Mouse (Mus musculus) limb, embryonic 15.5 days (tissue): ENCODE data around the gene D2hgdh. TPM values are rescaled to one million over a fixed set of nuclear protein-coding genes. Genes with fewer than 3 reads are reported as not detected.
"Not testable (repeated sequence)": the region's sequence is repeated elsewhere in the genome, so short reads cannot be mapped to it uniquely, and the experiment has no call there.

Experiments
- ATAC-seq: fragments of 200-750 bp; cut with Nextera tagmentation; 2 replicates; pipeline ENCODE4 v1.8.0; 2017; ENCODE audit warnings: low read depth, moderate TSS enrichment; ENCODE audit not compliant: insufficient number of reproducible peaks, low FRiP score, low TSS enrichment
- H3K27ac ChIP-seq: fragments of 300-500 bp; sonication (generic); 2 replicates; pipeline ENCODE4 v1.5.1; 2015; ENCODE audit warnings: moderate library complexity, mild to moderate bottlenecking, inconsistent platforms
- H3K27me3 ChIP-seq: fragments of 300-500 bp; sonication (generic); 2 replicates; pipeline ENCODE4 v1.6.1; 2015; ENCODE audit warnings: inconsistent platforms
- H3K36me3 ChIP-seq: fragments of 300-500 bp; sonication (generic); 2 replicates; pipeline ENCODE4 v1.6.1; 2015; ENCODE audit warnings: inconsistent platforms
- H3K4me1 ChIP-seq: fragments of 300-500 bp; sonication (generic); 2 replicates; pipeline ENCODE4 v1.6.1; 2015; ENCODE audit warnings: inconsistent platforms
- H3K4me2 ChIP-seq: fragments of 300-500 bp; sonication (generic); 2 replicates; pipeline ENCODE4 v1.6.1; 2015; ENCODE audit warnings: mild to moderate bottlenecking, inconsistent platforms
- H3K4me3 ChIP-seq: fragments of 300-500 bp; sonication (generic); 2 replicates; pipeline ENCODE4 v1.5.1; 2015; ENCODE audit warnings: mild to moderate bottlenecking, inconsistent platforms
- H3K9ac ChIP-seq: fragments of 300-500 bp; sonication (generic); 2 replicates; pipeline ENCODE4 v1.6.1; 2015; ENCODE audit warnings: inconsistent platforms
- H3K9me3 ChIP-seq: fragments of 300-500 bp; sonication (generic); 2 replicates; pipeline ENCODE4 v1.6.1; 2016; ENCODE audit warnings: inconsistent platforms
- WGBS: fragments of 180-500 bp; shearing (Covaris S2); methylation state at CpG from one replicate; pipeline ENCODE4 v1.1.7; 2015; 5-methylcytosine and 5-hydroxymethylcytosine counted together
- polyA plus RNA-seq: library from polyadenylated mRNA; unstranded; fragments of >200 nt; fragmentation: Nextera tagmentation; extraction: Ambion mirVana; gene quantifications from 2 replicates; pipeline ENCODE4 v1.2.1, GENCODE M21; 2015

Gene D2hgdh
- polyA plus RNA-seq, 1 experiment from 2014 or later = 15.8 TPM

- H3K27me3 ChIP-seq = no peaks in the 10 kb centered on the region
- H3K9me3 ChIP-seq = no peaks in the 10 kb centered on the region
- H3K4me3 ChIP-seq = no peak overlapping the region
- ATAC-seq = no peak
- H3K4me2 ChIP-seq = no peak overlapping the region
- no peaks in the 10 kb centered on the region for H3K4me1 ChIP-seq
- peaks cover 31% of the 10 kb centered on the region for H3K36me3 ChIP-seq
- H3K9ac ChIP-seq = no peak overlapping the region
- WGBS = 82% methylated on average over 4 of the region's 4 CpGs
- H3K27ac ChIP-seq = no peak overlapping the region
These were observed 10.5 kb downstream of the D2hgdh start for GRCm38 (mm10) chr1:93835211-93835610.

GRCm38 (mm10) chr1:93835876-93836531, 11.3 kb downstream of the D2hgdh start:
- Histone ChIP-seq H3K9ac (no peak overlapping the region), H3K4me1 (no peaks in the 10 kb centered on the region), H3K4me2 (no peak overlapping the region), H3K27me3 (no peaks in the 10 kb centered on the region), H3K27ac (no peak overlapping the region), H3K9me3 (no peaks in the 10 kb centered on the region), H3K36me3 (peaks cover 31% of the 10 kb centered on the region), H3K4me3 (no peak overlapping the region)
- WGBS = 93% methylated on average over 6 of the region's 6 CpGs
- no peak for ATAC-seq

DNA sequence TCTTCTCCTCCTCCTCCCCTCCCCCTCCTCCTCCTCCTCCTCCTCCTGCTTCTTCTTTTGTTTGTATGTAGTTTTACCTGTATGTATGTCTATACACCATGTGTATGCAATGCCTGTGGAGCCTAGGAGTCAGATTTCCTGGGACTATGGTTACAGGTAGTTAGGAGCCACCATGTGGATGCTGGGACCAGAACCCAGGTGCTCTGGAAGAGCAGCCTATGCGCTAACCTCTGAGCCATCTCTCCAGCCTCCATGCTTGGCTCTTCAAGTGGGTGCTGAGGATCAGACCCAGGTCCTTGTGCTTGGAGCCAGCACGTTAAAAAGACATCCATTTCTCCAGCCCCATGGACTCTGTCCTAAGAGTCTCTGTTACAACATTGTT, 11.8 kb downstream of the D2hgdh start:
- no peak overlapping the region for H3K9ac ChIP-seq
- no peaks in the 10 kb centered on the region for H3K27me3 ChIP-seq
- H3K27ac ChIP-seq = no peak overlapping the region
- peaks cover 31% of the 10 kb centered on the region for H3K36me3 ChIP-seq
- ATAC-seq = no peak
- no peak overlapping the region for H3K4me3 ChIP-seq
- 94% methylated on average over 2 of the region's 2 CpGs for WGBS
- no peak overlapping the region for H3K4me2 ChIP-seq
- no peaks in the 10 kb centered on the region for H3K4me1 ChIP-seq
- H3K9me3 ChIP-seq = no peaks in the 10 kb centered on the region

DNA sequence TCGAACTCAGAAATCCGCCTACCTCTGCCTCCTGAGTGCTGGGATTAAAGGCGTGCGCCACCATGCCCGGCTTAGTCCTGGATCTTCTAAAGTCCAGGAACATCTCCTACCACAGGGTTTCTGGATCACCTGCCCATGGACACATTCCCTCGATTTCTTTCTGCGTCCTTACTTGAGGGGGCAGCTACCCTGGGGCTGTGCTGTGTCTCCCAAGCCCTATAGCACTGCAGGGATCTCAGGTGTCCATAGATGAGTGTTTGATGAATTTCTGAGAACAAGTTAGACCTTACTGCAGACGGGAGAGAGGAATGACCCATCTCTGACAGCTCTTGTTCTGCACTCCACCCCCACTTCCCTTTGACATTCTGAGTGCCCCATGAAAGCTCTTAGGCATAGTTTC, 12.6 kb downstream of the D2hgdh start:
- no peak overlapping the region for H3K4me3 ChIP-seq
- no peak overlapping the region for H3K27ac ChIP-seq
- H3K9ac ChIP-seq = no peak overlapping the region
- ATAC-seq = no peak
- H3K4me1 ChIP-seq = no peaks in the 10 kb centered on the region
- H3K4me2 ChIP-seq = no peak overlapping the region
- H3K9me3 ChIP-seq = no peaks in the 10 kb centered on the region
- H3K36me3 ChIP-seq = peaks cover 31% of the 10 kb centered on the region
- H3K27me3 ChIP-seq = no peaks in the 10 kb centered on the region
- WGBS = 94% methylated on average over 8 of the region's 8 CpGs

- not testable (repeated sequence) for H3K4me3 ChIP-seq, H3K27ac ChIP-seq, ATAC-seq, H3K4me2 ChIP-seq, H3K9me3 ChIP-seq, H3K27me3 ChIP-seq, H3K4me1 ChIP-seq, H3K9ac ChIP-seq
- peaks cover 31% of the 10 kb centered on the region for H3K36me3 ChIP-seq
- 92% methylated on average over 8 of the region's 8 CpGs for WGBS
These were observed 13.9 kb downstream of the D2hgdh start for GRCm38 (mm10) chr1:93838569-93838968.

DNA sequence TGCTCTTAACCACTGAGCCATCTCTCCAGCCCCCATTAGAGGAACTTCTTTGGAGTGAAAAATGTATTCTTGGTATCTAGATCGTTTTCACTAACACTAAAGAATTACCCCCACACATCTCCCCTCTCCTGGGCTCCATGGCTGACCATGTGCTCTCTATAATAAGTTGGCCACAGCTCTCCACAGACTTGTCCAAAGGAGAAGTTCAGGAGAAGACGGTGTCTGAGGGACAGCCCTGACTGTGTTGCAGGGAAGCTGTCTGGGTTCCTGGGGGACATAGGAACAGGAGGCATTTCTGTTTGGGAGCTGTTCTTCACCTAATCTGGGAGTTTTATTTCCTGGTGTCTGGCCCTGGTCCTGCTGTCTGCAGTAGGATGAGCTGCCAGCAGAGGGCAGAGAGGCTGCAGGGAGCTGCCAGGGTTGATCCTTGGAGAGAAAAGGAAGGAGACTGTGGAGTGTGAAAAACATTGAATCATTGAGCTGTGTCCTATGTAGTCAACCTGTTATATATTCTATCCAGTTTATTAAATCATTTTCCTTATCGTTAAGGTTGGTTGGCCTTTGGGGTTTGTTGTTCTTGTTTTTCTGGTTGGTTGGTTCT, 21.2 kb downstream of the D2hgdh start:
- not testable (repeated sequence) for H3K27me3 ChIP-seq, H3K9me3 ChIP-seq, H3K4me2 ChIP-seq, H3K27ac ChIP-seq, ATAC-seq, H3K9ac ChIP-seq, H3K36me3 ChIP-seq, H3K4me3 ChIP-seq, H3K4me1 ChIP-seq
- 88% methylated on average over 2 of the region's 3 CpGs for WGBS

DNA sequence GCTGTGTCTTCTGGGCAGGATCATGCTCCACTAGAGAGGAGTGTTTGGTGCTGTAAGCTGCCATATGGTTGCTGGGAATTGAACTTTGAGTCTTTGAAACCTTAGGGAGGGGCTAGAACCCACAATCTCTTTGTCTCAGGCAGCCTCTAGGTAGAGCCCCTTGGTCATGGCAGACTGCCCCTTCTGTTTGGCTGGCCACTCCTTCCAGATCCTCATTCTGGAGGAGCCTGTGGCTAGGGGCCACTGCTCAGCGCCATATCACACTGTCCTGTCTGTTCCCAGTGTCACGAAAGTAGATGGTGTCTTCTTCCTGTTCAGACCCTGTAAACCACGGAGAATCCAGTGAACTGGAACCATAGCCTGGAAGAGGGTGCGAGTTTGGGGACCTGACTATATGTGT, 31.1 kb downstream of the D2hgdh start:
- not testable (repeated sequence) for ATAC-seq, H3K4me3 ChIP-seq, H3K4me1 ChIP-seq, H3K9me3 ChIP-seq, H3K9ac ChIP-seq, H3K4me2 ChIP-seq, H3K36me3 ChIP-seq, H3K27ac ChIP-seq, H3K27me3 ChIP-seq
- WGBS = 80% methylated on average over 4 of the region's 4 CpGs

DNA sequence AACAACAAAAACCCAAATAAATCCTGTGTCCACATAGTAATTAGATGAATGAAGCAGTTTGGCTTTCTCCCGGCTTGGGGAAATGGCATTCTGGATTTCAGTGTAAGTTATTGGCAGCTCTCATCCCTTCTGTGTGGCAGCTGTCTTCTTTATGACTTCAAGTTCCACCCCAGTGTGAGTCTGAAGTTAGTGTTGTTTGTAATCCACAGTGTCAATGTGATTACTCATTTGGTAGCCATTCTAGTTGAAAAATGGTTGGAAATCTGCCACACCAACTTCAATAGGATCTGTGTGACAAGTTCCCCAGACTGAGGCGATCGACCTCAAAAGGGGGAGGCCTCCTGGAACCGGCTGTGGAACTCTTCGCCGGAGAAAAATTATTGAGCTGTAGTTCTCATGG, 32.7 kb downstream of the D2hgdh start:
- no peak for ATAC-seq
- 64% methylated on average over 6 of the region's 6 CpGs for WGBS
- Histone ChIP-seq H3K36me3 (no peaks in the 10 kb centered on the region), H3K9ac (no peak overlapping the region), H3K27me3 (no peaks in the 10 kb centered on the region), H3K27ac (no peak overlapping the region), H3K4me1 (no peaks in the 10 kb centered on the region), H3K4me2 (no peak overlapping the region), H3K9me3 (no peaks in the 10 kb centered on the region), H3K4me3 (no peak overlapping the region)

DNA sequence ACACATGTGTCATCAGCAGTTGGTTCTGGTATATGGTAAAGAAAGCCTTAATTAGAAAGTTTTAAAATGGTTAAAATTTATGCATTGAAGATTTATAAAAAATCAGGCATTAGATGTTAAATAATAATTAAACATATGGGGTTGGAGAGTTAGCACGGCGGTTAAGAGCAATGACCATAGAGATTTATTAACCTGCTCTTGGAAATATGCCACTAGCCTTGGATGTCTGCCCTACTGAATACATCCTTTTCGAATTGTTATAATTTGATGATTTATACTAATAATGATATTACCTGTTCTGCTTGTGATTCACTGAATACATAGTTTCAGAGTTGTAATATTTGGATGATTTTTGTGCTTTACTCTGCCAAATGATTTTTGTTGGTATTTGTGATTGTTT, 33.3 kb downstream of the D2hgdh start:
- 68% methylated on average over 3 of the region's 3 CpGs for WGBS
- no peak for ATAC-seq
- Histone ChIP-seq H3K4me1 (no peaks in the 10 kb centered on the region), H3K4me2 (no peak overlapping the region), H3K27me3 (no peaks in the 10 kb centered on the region), H3K9me3 (no peaks in the 10 kb centered on the region), H3K4me3 (no peak overlapping the region), H3K36me3 (no peaks in the 10 kb centered on the region), H3K9ac (no peak overlapping the region), H3K27ac (no peak overlapping the region)

GRCm38 (mm10) chr1:93859619-93860018, 34.9 kb downstream of the D2hgdh start:
- Histone ChIP-seq H3K9me3 (no peaks in the 10 kb centered on the region), H3K27me3 (no peaks in the 10 kb centered on the region), H3K4me1 (no peaks in the 10 kb centered on the region), H3K36me3 (no peaks in the 10 kb centered on the region), H3K27ac (no peak overlapping the region), H3K4me2 (no peak overlapping the region), H3K9ac (no peak overlapping the region), H3K4me3 (no peak overlapping the region)
- no peak for ATAC-seq

GRCm38 (mm10) chr1:93861048-93861447, 36.3 kb downstream of the D2hgdh start, which contains the start of gene Gal3st2:
Gene Gal3st2 (plus strand): TSS chr1:93861306.
- 59% methylated on average over 2 of the region's 2 CpGs for WGBS

DNA sequence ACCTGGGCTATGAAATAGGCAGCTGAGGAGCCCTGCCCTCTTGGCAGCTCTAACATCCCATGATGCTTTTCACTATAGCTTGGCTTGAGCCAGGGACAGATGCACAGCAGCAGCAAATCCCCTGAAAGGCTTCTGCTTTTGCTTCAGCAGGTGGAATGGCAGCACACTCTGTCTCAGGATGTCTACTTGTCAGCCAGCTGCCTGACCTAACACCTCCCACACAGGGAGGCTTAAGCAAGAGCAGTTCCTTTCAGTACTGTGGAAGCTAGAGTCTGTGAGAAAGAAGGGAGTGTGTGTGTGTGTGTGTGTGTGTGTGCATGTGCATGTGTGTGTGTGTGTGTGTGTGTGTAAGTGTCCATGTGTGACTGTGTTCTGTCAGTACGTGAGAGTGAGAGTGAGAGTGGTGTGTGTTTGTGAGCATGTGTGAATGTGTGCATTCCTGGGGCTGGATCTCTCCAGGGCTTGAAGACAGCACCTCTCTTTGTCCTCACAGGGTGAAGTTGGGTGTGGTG, 46.9 kb downstream of the D2hgdh start:
- H3K9me3 ChIP-seq = not testable (repeated sequence)
- ATAC-seq = 0 out of 2 replicates have a peak, but pooled peaks have one; percentile 6
- WGBS = 50% methylated on average over 1 of the region's 1 CpGs

More at GRCm38 (mm10) chr1:93861048-93861447, 36.3 kb downstream of the D2hgdh start, which contains the start of gene Gal3st2:
- H3K9ac ChIP-seq, H3K4me2 ChIP-seq, H3K4me1 ChIP-seq, H3K36me3 ChIP-seq, ATAC-seq, H3K9me3 ChIP-seq, H3K27me3 ChIP-seq, H3K4me3 ChIP-seq, H3K27ac ChIP-seq: not testable (repeated sequence)

More for the DNA sequence above, 46.9 kb downstream of the D2hgdh start:
- not testable (repeated sequence) for H3K4me2 ChIP-seq, H3K27me3 ChIP-seq, H3K27ac ChIP-seq, H3K36me3 ChIP-seq, H3K9ac ChIP-seq, H3K4me3 ChIP-seq, H3K4me1 ChIP-seq
